Mouse (Mus musculus) adrenal gland, adult 18-20 months (tissue): ENCODE data around the gene Tbkbp1. TPM values are rescaled to one million over a fixed set of nuclear protein-coding genes. Genes with fewer than 3 reads are reported as not detected.

Experiments
- DNase-seq, 2 experiments: peaks; one replicate each; pipeline ENCODE4 v3.0.0; 2021 to 2022; ENCODE audit warnings: low spot score in 2 of 2
- total RNA-seq, 2 experiments: library from RNA; stranded (reverse); gene quantifications; 1 replicate in 1 of 2; 2 replicates in 1 of 2; pipeline ENCODE4 v1.2.3; 2021

Tbkbp1 gene
- total RNA-seq, 2 experiments from 2014 or later: 11.7 to 16.2 TPM

DNA sequence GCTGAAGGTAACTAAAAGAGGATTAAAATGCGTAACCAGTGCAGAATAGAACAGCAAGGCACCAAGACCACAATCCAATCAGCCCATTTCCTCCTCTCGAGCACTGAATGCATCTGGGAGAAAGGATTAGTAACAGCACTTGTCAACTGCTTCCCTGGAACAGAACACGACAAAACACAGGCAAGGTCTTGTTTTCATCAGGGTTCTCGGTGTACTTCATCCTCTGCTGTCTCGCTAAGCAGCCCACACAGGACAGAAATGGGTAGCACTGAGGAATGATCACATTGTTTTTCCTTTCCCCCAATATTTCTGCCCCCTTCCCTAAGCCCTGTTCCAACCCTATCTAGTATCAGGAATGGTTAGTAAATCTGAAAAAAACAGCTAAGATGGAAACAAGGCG lies 9.0 kb upstream of the Tbkbp1 start:
- DNase-seq: no peak

DNA sequence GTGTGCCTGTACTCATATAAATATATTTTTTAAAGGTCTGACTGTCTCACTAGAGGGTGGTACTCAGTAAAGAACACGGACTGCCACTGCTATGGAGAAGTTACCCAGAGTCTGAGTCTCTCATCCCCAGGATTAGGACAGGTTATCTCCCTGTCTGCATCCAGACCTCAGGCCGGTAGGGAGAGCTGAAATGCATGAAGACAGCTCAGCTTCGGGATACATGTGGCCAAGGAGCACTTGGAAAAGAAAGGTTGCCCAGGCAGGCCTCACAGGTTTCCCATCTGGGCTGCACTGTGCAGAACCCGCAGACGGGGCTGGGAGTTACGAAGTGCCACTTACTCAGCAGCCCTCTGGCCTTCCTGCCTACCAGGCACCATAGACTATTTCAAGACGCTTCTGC lies 5.7 kb upstream of the Tbkbp1 start:
- DNase-seq: no peak

DNA sequence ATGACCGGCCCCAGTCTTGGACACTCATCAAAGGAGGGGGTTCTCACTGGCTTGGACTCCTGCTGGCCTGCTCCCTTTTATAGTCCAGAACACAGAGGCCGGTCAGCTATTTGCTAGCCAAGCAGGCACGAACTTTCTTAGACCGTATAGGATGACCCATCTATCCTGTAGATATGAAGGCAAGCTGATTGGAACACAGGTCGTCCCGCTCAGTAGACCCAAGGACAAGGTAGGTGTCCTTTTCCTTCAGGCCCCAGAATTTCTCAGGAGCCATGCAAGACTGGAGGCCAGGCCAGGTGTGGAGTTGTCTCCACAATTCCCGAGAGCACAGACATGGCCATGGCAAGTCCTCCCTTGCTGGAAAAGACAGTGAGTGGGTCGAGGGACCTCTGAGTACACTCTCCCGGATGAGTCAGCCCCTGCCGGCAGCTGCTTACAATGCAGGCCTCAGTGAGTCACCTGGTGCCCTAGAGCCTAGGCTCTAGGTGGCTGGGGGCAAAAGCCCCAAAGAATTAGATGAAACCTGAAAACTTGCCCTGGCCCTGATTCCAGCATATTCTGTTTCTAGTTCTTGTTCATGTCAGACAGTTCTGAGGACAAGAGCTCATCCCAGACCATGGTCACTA lies 1.5 kb upstream of the Tbkbp1 start:
- peak; percentile 42 to 44 for DNase-seq

DNA sequence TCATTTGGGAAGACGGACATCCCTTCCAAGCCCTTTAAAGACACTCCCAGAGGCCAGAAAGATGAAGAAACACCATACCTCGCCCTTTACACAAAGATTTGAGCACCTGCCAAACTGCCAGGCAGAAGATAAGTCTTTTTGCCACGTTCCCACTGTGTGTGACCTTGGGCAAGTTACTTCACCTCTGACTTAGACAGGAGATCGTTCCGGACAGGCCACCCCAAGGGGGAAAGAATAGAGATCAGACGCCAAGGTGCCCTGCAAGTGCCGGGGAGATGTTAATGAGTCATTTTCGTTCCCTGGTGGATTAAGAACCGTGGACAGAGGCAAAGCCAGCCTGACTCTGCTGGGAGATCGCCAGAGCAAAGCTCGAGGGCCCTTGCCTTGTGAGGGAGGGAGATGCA lies 730 bp upstream of the Tbkbp1 start:
- DNase-seq: peak in 1 of 2 experiments; percentile 37

DNA sequence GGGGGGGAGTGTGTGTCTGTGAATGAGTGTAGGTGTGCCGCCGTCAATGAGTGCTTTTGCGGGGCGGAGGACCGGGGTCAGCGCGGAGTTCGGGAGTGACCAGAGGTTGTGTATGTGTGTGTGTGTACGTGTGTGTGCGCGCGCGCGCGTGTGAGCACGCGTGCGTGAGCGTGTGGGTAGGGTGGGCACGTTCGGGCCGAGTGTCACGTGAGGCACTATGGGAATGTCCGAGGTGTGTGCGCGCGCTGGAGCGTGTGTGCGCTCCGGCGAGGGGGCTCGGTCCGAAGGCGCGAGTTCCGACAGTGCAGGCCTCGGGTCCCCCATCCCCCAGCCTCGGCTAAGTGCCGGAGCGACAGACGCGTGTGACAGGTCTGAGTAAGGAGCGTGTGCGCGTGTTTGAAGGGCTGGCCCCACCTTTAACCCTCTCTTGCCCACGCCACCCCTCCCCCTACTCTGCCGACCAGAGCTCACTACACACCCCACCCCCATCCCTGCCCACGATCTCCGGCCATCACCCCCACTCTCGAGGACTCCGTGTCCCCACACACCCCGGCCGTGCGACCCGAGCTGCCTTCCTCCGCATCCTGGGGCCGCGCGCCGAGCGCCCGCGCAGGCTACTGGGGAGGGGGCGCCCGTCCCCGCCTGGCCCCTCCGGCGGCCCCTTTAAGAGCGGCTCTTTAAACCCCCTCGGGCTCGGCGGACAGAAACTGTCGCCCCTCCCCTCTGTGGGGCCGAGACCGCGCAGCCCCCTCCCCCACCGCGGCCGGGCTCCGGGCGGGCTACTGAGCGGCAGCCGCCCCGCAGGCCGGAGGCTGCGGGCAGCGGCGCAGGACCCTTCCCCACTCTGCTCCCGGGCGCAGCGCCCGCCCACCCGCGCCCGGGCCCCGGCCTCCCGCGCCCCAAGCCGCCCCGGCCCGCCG lies 624 bp downstream of the Tbkbp1 start:
- peak in 1 of 2 experiments; percentile 47 for DNase-seq

DNA sequence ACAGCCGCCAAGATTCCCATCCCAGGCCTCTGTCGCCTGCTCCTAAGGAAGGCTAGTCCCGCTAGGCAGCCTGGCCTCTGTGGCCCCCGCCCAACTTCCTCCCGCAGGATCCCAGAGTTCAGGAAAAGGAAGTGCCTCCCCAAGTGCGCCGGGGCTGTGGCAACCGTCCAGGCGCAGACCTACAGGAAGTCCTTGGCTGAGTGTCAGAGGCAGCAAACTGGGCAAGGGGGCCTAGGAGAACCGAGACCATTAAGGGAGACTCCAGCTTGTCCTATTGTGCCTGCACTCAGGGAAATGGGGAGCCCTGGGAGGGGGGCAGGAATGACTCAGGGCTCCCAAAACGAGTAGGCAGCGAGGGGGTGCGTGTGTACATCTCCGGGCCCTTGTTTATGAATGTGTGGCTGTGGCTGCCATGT lies 1.3 kb downstream of the Tbkbp1 start:
- peak; percentile 56 to 67 for DNase-seq

DNA sequence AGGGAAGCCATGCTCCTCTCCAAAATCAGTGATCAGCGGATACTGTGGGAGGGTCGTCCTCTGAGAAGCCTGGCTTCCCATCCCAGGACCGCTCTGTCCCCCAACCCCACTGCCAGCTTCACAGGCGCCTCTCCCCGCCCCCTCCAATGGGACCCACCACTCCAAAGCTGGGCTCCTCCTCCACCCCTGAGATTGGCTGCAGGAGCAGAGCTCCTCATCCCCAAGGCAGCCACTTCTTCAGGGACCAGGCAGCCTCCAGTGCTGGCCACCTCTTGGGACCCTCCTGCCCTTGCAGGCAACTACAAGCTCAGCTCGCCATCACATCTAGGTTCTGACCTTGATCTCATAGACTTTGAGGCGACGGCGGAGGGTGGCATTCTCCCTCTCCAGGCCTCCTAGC lies 2.3 kb downstream of the Tbkbp1 start:
- no peak for DNase-seq

DNA sequence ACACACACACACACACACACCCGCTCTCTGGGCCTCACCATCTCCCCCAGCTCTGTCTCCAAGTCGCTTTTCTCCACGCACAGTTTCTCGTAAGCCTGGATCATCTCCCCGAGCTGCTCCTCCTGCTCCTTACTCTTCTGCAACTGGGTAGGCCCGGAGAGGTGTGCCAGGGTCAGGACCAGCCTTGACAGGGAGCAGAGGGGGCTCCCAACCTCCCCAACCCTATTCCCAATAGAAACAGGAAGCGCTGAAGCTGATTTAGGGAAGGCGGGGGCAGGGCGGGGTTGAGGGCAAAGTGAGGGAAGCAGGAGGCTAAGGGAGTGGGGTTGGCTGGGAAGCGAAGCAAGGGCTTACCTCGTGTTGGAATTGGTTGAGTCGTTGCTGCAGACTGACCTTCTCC lies 2.7 kb downstream of the Tbkbp1 start:
- DNase-seq: no peak

DNA sequence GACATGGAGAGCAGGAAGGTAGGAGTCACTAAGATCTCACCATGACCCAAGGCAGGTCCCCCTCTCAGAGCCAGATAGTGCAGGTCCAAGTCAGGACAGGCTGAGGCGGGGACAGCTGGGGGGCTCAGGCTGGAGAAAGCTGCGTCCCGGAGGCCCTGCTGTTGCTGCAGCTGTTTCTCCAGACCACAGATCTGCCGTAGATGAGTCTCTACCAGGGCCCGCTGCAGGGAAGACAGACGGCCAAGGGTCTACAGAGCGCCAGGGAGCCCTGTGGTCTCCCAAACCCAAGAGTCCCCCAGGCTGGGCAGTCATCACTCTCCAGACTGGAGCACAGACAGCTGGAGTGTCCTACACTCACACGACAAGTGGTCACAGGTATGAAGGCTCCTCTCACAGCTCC lies 4.0 kb downstream of the Tbkbp1 start:
- DNase-seq: no peak

DNA sequence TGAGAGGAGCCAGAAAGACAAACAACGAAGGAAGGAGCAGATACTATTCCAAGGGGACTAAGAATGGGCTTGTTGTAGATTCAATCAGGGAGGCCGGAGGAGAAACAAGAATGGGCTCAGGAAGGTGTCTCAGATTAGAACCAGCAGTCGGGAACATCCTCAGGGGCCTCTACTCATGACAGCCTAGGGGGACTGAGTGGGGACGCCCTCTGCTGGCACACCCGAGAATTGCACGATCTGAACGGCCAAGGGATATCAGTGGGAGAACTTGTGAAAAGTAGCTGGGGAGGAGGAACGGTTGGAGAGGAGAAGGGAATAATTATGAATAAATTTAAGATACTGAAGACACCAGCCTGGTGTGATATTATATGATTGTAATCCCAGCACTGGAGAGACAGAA lies 4.6 kb downstream of the Tbkbp1 start:
- peak; percentile 76 to 81 for DNase-seq

DNA sequence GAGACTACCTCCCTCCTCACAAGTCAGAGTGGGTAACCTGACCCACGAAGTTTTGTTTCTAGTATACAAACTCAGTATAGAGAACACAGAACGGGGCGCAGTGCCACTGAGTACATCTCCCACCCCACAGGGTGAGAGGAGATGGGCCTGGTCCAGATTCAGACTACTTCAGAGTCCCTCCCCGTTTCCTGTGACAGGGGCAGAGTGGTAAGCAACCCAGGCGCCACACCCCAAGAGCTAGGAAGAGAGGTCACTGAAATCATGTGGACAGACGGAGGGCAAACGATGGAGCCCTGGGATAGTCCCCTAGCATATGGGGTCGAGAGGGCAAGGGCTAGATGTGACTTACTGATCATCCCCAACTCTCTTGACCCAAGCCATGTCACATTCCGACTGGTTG lies 5.3 kb downstream of the Tbkbp1 start:
- DNase-seq: no peak

DNA sequence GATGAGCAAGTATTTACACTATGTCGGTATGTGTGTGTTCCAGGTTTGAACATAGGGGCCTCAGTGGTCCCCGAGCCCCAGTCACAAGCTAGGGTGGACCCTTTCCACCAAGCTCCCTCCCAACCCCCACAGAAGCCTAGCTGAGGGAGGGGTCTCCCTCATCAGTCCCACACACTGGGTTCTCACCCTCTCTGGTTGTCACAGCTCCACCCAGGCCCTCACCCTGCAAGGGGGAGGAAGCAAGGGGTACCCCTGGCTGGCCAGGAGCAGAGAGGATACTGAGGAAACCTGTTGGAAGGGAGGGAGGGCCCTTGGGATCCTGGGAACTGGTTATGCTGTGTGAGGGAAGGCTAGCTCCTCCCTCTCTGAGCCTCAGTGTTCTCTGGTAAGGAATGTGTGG lies 6.0 kb downstream of the Tbkbp1 start:
- no peak for DNase-seq

DNA sequence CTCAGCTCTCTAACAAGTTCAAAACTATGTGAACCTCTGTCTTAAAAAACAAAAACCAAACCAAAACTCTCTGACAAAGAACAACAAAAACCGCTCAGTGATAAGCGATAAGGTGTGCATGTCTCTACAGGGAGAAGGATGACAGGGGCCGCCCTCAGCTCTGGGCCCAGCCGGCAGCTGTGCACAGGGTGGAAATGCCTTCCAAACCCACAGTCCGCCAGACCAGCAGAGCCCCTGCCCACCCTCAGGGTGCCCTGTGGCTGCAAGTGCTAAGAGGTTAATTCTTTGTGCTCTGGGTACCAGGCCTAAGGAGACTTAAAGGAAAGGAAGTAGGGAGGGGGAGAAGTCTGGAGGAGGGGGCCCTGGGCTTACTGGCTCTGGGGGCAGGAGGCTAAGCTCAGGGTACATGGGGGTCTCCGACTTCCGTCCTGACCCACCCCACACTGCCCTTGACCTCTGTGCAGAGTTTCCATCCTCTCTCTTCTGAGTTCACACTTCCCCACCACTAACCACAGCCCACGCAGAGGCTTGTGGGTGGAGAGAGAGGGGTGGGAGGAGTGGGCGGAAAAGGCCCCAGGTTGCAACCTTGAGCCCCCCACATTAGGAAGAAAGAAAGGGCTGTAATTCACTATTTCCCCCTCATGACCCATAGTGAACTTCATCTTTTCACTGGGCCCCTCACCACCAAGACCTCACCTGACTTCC lies 7.9 kb downstream of the Tbkbp1 start:
- DNase-seq: no peak

DNA sequence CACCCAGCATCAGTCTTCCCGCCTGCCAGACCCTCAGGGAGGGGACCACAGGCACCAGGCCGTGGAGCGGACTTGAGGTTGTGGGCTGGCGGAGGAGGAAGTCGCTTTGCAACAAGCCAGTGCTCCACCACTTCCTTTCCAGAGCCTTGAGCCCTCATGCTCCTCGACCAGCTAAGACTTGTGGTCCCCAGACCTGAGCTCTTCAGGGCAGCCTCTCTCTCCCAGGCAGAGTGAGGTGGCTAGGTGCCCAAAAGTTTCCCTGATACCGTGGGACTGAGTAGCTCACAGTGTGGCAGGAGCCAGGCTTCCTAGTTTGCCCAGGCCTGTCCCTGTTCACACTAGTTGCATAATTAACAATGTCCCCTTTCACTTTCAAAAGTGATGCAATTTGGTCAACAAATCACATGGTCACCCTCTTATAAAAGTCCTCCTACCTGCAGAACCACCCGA lies 9.1 kb downstream of the Tbkbp1 start:
- DNase-seq: no peak

DNA sequence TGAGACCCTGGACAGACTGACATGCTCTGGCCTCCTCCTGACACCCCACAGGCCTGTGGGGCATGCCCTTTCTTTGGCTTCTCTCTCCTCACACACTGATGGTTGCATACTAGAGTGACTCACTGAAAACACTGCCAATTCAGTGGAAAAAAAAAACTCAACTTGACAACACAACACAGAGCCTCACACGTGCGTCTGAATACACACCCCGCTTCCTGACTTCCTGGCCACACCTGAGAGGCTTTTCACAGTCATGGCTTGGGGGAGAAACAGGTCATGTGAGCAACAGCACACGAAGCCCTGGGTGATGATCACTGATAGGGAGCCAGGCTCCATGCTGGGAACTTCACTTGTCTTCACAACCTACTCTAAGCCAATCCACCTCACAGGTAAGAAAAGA lies 10.5 kb downstream of the Tbkbp1 start:
- no peak for DNase-seq

DNA sequence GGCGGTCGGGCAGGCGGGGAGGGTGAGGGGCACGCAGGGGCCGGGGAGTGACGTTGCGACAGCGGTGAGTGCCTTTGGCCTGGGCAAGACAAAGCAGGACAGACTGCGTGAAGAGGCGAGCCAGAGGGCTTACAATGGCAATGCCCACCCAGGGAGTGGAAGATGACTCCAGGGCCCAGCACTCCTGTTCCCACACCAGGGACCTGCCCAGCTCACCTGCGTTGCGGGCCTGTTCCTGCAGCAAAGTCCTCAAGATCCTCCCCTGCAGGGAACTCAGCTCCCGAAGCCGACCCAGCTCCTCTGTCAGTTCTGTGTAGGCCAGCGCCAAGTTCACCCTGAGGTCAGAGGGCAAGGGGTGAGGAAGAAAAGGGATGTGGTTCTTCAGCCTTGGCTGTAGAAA lies 12.0 kb downstream of the Tbkbp1 start:
- no peak for DNase-seq

DNA sequence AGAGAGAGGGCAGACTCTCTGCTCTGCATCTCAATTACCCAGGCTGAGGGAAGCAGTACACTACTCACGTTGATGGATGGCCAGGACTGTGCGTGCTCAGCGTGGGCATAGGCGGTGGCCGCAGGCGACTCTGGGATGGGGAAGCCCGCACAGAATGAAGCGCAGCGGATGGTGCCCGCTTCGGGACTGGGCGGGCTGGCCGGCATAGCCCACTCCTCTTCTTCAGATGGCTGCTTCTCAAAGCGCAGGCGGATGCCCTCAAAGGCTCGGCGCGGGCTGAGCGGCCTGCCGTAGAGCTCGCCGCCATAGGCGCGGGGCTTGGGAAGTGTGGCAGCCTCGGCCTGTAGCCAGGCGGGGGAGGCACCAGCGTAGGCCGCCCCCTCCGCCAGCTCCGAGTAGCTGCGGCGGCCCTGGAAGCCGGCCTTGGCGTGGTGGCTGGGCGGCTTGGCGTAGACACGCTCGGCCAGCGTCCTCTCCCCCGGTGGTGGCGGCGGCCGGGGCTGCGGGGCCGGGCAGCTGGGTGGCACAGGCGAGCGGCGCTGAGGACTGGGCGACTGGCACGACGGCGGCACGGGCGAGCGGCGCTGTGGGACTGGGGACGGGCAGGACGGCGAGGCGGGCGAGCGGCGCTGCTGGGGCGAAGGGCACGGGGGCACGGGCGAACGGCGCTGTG lies 12.6 kb downstream of the Tbkbp1 start:
- peak; percentile 51 to 60 for DNase-seq

DNA sequence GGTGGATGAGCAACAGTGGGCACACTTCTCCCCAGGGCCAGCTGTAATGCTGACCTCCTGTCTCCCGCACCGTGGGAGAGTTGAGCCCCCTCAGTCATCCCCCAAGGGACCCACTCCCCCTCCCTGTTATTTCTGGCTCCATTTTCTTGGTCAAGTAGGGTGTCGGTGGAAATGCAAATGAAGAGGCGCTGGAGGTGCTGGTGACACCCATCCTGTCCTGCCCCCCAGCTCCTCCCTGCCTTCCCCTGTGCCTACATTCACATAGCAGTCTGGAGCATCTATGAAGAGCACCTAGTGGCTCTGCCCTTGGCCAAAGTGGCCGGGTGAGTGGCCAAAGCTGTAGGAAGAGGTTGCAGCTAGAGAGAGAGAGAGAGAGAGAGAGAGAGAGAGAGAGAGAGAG lies 18.0 kb downstream of the Tbkbp1 start:
- no peak for DNase-seq

DNA sequence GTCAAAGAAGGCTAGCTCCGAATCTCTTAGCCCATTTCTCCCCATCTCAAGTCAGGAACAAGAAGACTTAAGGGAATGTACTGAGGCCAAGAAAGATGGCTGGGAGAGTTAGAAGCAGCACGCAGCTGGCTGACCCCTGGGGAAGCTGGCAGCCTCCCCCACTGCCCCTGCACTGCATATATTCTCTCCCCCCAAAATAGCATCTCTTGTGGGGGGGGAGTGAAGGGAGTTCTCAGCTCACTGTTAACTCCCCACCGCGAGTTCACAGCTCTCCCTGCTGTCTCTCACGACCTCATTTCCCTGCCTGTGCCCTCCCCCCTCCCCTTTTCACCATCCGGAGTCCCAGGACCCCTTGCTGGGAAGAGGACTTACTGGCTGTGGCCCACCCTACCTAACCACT lies 19.1 kb downstream of the Tbkbp1 start:
- DNase-seq: no peak

DNA sequence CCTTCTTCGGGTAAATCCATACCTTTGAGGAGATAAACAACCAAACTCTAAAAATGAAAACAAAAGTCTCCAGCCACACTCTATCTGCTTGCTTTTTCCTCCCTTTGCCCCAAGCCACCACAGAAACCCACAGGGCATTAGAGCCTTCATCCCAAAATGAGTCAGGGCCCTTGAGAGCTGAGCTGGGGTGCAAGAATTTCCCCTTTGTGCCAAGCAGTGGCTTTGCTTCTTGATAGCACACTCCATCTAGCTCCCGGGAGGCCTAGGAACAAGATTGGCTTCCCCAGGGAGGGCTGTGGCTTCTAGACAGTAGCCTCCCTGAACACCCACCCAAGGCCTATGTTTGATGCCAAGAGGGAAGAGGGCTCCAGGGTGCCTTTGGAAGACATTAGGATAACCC lies 19.6 kb downstream of the Tbkbp1 start:
- no peak for DNase-seq

DNA sequence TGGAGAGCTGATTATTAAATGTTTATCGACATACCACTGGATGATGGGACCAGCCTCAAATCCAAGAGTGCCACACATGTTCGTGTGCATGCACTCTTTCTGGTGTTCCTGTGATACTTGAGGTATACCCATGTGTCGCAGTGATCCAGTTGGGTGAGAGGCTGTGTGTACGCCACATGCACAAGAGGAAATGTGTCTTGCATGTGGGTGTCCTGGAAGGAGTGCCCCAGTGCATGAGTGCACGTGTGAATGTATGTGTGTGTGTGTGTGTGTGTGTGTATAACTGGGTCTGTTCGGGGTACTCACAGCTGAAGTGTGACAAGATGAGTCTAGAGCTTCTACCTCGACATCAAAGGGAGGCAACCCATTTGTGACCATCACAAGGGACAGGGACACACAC lies 21.0 kb downstream of the Tbkbp1 start:
- no peak for DNase-seq
